Mouse (Mus musculus): Measurements from ENCODE around the gene Smc4.

Smc4 gene

GRCm38 (mm10) chr3:69004437-69005337 lies at the start of gene Smc4, which contains the start of gene Ift80:
Smc4 (plus strand) TSS chr3:69004738.
Ift80 (minus strand) TSS chr3:69004570.
- peak; percentile 98 for DNase-seq (ENCODE audit: inconsistent ontology term)

DNA sequence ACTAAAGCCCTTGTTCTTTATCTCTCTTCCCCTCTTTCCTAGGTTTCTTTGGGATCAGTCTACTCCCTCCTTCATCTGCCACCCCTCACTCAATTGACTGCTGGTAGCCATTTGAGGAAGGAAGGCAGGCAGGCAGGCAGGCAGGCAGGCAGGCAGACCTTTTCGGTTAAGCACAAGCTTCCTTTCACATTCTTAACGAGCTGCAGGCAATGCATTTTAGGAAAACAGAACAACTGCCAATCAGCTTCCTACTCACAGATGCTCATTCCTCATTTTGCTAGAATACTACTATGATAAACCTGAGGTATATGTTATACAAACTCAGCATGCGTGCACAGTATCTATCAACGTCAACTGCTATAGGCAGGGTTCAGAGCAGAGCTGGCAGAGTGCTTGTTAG lies 48.1 kb upstream of the Smc4 start:
- no peak for DNase-seq (ENCODE audit: inconsistent ontology term)

DNA sequence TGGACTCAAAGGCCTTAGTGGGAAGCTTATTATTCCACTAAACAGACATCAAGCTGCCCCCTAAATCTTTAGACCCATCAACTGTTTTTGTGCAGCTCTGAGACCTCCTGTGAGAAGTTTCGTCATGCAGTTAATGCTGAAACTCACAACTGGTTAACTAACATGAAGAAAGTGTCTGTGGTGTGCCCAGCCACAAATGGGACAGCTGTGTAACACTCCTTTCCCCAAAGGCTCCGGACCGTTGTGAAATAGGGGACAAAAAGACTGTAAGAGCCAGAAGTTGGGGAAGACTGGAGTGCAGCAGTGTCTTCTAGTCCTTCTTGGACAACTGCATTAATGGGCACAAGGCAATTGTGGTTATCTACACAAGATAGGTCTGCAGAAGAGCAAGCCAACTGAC lies 47.1 kb upstream of the Smc4 start:
- DNase-seq (ENCODE audit: inconsistent ontology term): no peak

- DNase-seq (ENCODE audit: inconsistent ontology term): no peak
Observed at GRCm38 (mm10) chr3:68964682-68965081, 39.9 kb upstream of the Smc4 start.

- DNase-seq (ENCODE audit: inconsistent ontology term): no peak
Observed at GRCm38 (mm10) chr3:68966527-68967285, 37.8 kb upstream of the Smc4 start.

GRCm38 (mm10) chr3:68967404-68967803 lies 37.1 kb upstream of the Smc4 start:
- no peak for DNase-seq (ENCODE audit: inconsistent ontology term)

GRCm38 (mm10) chr3:68969091-68969590 lies 35.4 kb upstream of the Smc4 start:
- no peak for DNase-seq (ENCODE audit: inconsistent ontology term)

- DNase-seq (ENCODE audit: inconsistent ontology term): no peak
Observed at GRCm38 (mm10) chr3:68973574-68973973, 31.0 kb upstream of the Smc4 start.

GRCm38 (mm10) chr3:68974639-68975532 lies 29.7 kb upstream of the Smc4 start:
- DNase-seq (ENCODE audit: inconsistent ontology term): no peak

DNA sequence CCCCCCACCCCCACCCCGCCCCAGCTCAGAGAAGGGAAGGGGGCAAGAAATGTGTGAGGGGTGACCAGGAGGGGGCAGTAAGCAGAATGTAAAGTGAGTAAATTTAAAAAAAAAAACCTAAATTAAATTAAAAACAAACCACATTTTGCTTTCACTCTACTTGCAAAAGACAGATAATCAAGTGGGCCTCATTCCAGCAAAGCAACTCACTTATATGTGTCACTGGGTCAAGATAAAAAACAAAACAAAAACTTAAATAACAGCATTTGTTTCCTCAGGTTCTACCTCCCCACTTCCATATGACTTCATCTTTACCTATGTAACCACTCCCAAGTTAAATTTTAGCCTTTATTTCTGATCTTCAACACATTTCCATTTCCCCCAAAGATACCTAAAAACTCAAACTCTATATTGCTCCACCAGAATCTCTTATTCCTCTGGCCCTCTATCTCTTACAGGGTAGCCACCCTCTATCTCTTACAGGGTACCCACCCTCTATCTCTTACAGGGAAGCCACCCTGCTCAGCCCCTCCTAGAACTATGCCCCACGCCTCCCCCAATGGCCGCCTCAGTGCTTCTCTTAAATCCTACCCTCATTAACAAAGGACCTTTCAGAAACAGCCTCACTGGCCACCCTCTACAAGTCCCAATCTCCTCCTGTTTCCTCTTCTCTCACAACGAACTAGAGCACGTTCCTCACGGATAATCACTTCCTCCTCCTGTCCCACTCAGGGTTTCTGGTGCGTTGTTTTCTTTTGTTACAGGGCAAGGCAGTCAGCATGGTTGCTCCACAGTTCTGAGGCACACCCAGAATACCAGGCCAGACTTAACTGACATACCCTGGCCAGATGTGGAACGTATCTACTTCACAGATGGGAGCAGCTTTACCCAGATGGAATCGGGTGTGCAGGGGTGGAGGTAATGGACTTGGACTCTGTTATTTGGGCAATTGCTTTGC lies 28.7 kb upstream of the Smc4 start:
- DNase-seq (ENCODE audit: inconsistent ontology term): no peak

DNA sequence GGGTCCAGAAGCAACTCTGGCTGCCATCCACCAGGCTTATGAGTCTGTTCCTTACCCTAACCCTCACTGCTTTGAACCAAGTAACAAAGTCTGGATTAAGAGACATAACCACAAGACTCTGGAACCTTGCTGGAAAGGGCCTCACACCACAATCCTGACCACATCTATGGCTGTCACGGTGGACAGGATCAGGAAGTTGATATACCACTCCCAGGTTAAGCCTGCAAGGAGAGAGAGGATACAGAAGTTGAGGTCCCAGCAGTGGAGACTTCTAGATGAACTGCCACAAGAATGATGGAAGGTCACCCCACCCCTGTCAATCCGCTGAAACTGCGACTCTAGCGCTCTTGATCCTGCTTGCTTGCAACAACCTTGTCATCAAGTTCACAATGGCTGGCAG lies 26.8 kb upstream of the Smc4 start:
- no peak for DNase-seq (ENCODE audit: inconsistent ontology term)

- DNase-seq (ENCODE audit: inconsistent ontology term): no peak
Observed at GRCm38 (mm10) chr3:68979187-68979586, 25.4 kb upstream of the Smc4 start.

- DNase-seq (ENCODE audit: inconsistent ontology term): peak; percentile 36
Observed at GRCm38 (mm10) chr3:68980898-68981297, 23.6 kb upstream of the Smc4 start.

GRCm38 (mm10) chr3:68986550-68986949 lies 18.0 kb upstream of the Smc4 start:
- DNase-seq (ENCODE audit: inconsistent ontology term): no peak

DNA sequence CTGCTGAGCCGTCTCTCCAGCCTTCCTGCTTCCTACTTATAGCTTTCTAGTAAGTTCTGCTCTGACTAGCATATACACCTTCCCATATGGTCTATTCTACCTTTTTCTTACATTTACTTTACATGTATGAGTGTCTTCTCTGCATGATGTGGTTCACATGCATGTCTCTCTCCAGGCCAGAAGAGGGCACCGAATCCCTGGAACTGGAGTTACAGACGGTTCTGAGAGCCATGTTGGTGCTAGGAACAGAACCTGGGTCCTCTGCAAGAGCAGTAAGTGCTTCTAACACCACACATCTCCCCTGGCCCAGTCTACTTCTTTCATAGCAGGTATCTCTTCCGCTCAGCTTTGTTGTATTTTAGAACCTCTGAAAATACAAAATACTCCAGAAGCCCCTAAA lies 1.8 kb upstream of the Smc4 start:
- DNase-seq (ENCODE audit: inconsistent ontology term): no peak

DNA sequence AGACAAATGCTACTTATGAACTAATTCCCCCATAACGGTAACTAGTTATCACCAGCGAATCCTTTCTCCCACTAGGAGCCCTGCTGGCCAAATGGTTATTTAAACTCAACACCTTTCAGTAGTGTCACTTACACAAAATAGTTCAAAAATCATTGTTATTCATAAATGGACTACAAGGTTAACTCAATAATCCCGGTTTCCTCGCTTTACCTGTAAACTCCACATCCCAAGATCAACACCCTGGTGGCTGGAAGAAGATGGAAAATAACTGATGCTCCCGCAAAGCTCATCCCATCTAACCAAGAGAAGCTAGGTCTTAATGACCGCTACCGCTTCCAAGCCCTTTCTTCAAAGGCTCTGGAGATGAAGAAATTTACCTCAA lies 492 bp upstream of the Smc4 start:
- no peak for DNase-seq (ENCODE audit: inconsistent ontology term)

DNA sequence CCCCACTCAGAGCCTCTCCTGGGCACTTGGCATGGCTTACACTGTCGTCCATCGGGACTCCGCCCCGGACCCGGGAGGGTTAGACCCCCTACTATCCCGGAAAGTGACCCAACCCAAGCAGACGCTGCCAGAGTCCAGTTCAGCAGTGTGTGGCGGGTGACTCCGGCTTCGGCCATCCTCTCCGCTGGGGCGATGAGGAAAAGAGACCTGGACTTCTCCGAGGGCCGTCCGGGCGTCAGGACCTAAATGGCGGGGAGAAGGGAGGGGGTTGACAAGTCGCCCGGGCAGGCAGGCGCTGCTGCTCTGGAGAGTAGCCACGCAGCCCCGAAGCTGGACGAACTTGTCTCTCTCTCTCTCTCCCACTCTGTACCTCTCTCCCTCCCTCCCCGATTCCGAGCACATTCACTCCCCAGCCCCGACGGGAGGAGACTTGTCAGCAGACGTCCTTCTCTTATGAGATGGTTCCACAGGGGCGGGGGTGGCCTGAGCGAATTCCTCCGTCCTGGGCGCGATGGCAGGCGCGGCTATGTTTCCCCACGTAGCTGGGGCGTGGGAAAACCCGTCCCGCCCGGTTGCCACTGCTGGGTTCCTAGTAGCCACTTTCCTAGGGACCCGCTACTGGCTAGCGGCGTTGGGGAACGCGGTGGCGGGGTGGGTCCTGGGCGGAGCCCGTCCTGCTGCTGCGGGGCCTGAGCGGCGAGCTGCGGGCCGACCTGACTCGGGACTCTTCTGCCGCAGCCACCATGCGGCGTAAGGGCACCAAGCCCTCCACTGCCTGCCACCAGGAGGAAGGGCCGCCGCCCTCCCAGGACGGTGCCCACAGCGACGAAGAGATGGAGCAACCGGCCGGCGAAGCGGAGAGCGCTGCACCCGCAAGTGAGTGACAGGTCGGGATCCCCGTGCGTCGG lies 1.1 kb downstream of the Smc4 start:
- DNase-seq (ENCODE audit: inconsistent ontology term): peak; percentile 87

DNA sequence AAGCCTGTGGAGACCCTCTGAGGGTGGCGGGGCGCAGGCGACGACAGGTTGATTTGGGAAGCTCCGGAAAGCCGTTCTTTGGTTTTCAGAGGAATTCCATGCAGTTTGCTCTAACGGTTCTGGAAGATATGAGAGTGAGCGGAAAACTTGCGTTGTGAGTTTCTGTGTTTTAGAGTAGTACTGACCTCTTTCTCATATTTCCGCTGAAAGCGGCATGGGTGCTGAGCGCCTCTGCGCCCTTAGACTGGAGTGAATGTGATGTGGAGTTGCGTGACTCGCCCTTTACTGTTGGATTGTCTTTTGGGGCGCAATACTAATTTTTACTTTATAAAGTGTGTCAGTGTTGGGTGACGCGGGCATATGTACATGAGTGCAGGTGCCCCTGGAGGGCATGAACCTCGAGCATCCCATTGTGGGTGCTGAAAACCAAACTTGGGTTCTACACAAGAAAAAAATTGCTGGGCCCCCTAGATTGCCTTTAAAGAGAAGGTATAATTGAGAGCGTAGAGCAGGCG lies 1.8 kb downstream of the Smc4 start:
- DNase-seq (ENCODE audit: inconsistent ontology term): no peak

- DNase-seq (ENCODE audit: inconsistent ontology term): no peak
Observed at GRCm38 (mm10) chr3:69008873-69009272, 4.3 kb downstream of the Smc4 start.

Measured in Muller cell, postnatal 12 days (primary cell).